Mouse (Mus musculus): ENCODE data around the gene Cxcl17. TPM values are rescaled to one million over a fixed set of nuclear protein-coding genes. Genes with fewer than 3 reads are reported as not detected.

The Cxcl17 gene
- total and polyA plus RNA-seq, 2 experiments from 2014 or later: 0.57 TPM; not detected in 1

GRCm38 (mm10) chr7:25391856-25392453 is 20.7 kb downstream of the Cxcl17 start:
- Histone ChIP-seq H3K9me3 (ENCODE audit: low read length) (no peaks in the 10 kb centered on the region), H3K27ac (ENCODE audit: low read depth, low read length) (no peak overlapping the region), H3K4me3 (ENCODE audit: low read depth, low read length) (no peak overlapping the region), H3K4me1 (ENCODE audit: insufficient read depth, low read length) (peaks cover 4% of the 10 kb centered on the region; the same call in 1 of the 2 replicates), H3K4me2 (ENCODE audit: low read depth, low read length, poor library complexity, severe bottlenecking) (no peak overlapping the region), H3K9ac (replicated peaks; ENCODE audit: low read length, poor library complexity, severe bottlenecking) (no peak overlapping the region), H3K27me3 (ENCODE audit: insufficient read depth, low read length) (no peaks in the 10 kb centered on the region), H3K36me3 (ENCODE audit: insufficient read depth, low read length) (peaks cover 21% of the 10 kb centered on the region)
- no peak for TF ChIP-seq CTCF (IDR thresholded peaks at IDR 0.05)
- 67% methylated on average over 2 of the region's 2 CpGs for WGBS
- ATAC-seq (ENCODE audit: low FRiP score) (no peak), DNase-seq (ENCODE audit: low spot score) (no peak)

GRCm38 (mm10) chr7:25390986-25391385 is 21.7 kb downstream of the Cxcl17 start:
- Histone ChIP-seq H3K4me3 (ENCODE audit: low read depth, low read length) (no peak overlapping the region), H3K27me3 (ENCODE audit: insufficient read depth, low read length) (no peaks in the 10 kb centered on the region), H3K27ac (ENCODE audit: low read depth, low read length) (no peak overlapping the region), H3K9ac (replicated peaks; ENCODE audit: low read length, poor library complexity, severe bottlenecking) (no peak overlapping the region), H3K4me1 (ENCODE audit: insufficient read depth, low read length) (peaks cover 4% of the 10 kb centered on the region; the same call in 1 of the 2 replicates), H3K4me2 (ENCODE audit: low read depth, low read length, poor library complexity, severe bottlenecking) (no peak overlapping the region), H3K36me3 (ENCODE audit: insufficient read depth, low read length) (peaks cover 24% of the 10 kb centered on the region), H3K9me3 (ENCODE audit: low read length) (no peaks in the 10 kb centered on the region)
- ATAC-seq (ENCODE audit: low FRiP score) (no peak), DNase-seq (ENCODE audit: low spot score) (no peak)
- no peak for TF ChIP-seq CTCF (IDR thresholded peaks at IDR 0.05)
- WGBS: 47% methylated on average over 2 of the region's 2 CpGs

GRCm38 (mm10) chr7:25390054-25390770 is 22.5 kb downstream of the Cxcl17 start:
- Histone ChIP-seq H3K36me3 (ENCODE audit: insufficient read depth, low read length) (peaks cover 32% of the 10 kb centered on the region), H3K9me3 (ENCODE audit: low read length) (no peaks in the 10 kb centered on the region), H3K4me1 (ENCODE audit: insufficient read depth, low read length) (peaks cover 4% of the 10 kb centered on the region; the same call in 1 of the 2 replicates), H3K27ac (ENCODE audit: low read depth, low read length) (no peak overlapping the region), H3K27me3 (ENCODE audit: insufficient read depth, low read length) (no peaks in the 10 kb centered on the region), H3K9ac (replicated peaks; ENCODE audit: low read length, poor library complexity, severe bottlenecking) (no peak overlapping the region; the same call in 1 of the 2 replicates), H3K4me2 (ENCODE audit: low read depth, low read length, poor library complexity, severe bottlenecking) (no peak overlapping the region), H3K4me3 (ENCODE audit: low read depth, low read length) (no peak overlapping the region)
- TF ChIP-seq CTCF (IDR thresholded peaks at IDR 0.05): no peak
- 35% methylated on average over 8 of the region's 8 CpGs for WGBS
- DNase-seq (ENCODE audit: low spot score) (no peak), ATAC-seq (ENCODE audit: low FRiP score) (no peak)

- H3K4me3 ChIP-seq (ENCODE audit: low read depth, low read length): no peak overlapping the region
- TF ChIP-seq CTCF (IDR thresholded peaks at IDR 0.05): no peak
- no peak overlapping the region for H3K4me2 ChIP-seq (ENCODE audit: low read depth, low read length, poor library complexity, severe bottlenecking)
- no peaks in the 10 kb centered on the region for H3K9me3 ChIP-seq (ENCODE audit: low read length)
- peaks cover 4% of the 10 kb centered on the region; the same call in 1 of the 2 replicates for H3K4me1 ChIP-seq (ENCODE audit: insufficient read depth, low read length)
- no peaks in the 10 kb centered on the region for H3K27me3 ChIP-seq (ENCODE audit: insufficient read depth, low read length)
- no peak overlapping the region for H3K9ac ChIP-seq (replicated peaks; ENCODE audit: low read length, poor library complexity, severe bottlenecking)
- 85% methylated on average over 7 of the region's 7 CpGs for WGBS
- no peak for ATAC-seq (ENCODE audit: low FRiP score)
- H3K27ac ChIP-seq (ENCODE audit: low read depth, low read length): no peak overlapping the region
- no peak for DNase-seq (ENCODE audit: low spot score)
- peaks cover 43% of the 10 kb centered on the region for H3K36me3 ChIP-seq (ENCODE audit: insufficient read depth, low read length)
These were observed 23.8 kb downstream of the Cxcl17 start for GRCm38 (mm10) chr7:25388916-25389315.

- Histone ChIP-seq H3K4me1 (ENCODE audit: insufficient read depth, low read length) (no peaks in the 10 kb centered on the region; the same call in 1 of the 2 replicates), H3K4me2 (ENCODE audit: low read depth, low read length, poor library complexity, severe bottlenecking) (no peak overlapping the region), H3K27me3 (ENCODE audit: insufficient read depth, low read length) (no peaks in the 10 kb centered on the region), H3K36me3 (ENCODE audit: insufficient read depth, low read length) (peaks cover 52% of the 10 kb centered on the region), H3K9ac (replicated peaks; ENCODE audit: low read length, poor library complexity, severe bottlenecking) (no peak overlapping the region), H3K4me3 (ENCODE audit: low read depth, low read length) (no peak overlapping the region), H3K27ac (ENCODE audit: low read depth, low read length) (no peak overlapping the region), H3K9me3 (ENCODE audit: low read length) (no peaks in the 10 kb centered on the region)
- TF ChIP-seq CTCF (IDR thresholded peaks at IDR 0.05): no peak
- ATAC-seq (ENCODE audit: low FRiP score) (no peak), DNase-seq (ENCODE audit: low spot score) (no peak)
- WGBS: 95% methylated on average over 18 of the region's 18 CpGs
These were observed 24.8 kb downstream of the Cxcl17 start for GRCm38 (mm10) chr7:25387811-25388440.

Data from midbrain, postnatal 0 days (tissue).